Mouse (Mus musculus) E14TG2a.4 (cell line): Measurements from ENCODE around the gene Rftn1.

Experiments
- H3K27me3 ChIP-seq: 2 replicates; pipeline ENCODE4 v1.6.1; 2014; ENCODE audit warnings: low read length, control low read depth; ENCODE audit not compliant: insufficient read depth
- H3K36me3 ChIP-seq: 2 replicates; pipeline ENCODE4 v1.6.1; 2014; ENCODE audit warnings: low read length, control low read depth; ENCODE audit not compliant: insufficient read depth
- H3K4me1 ChIP-seq: replicated peaks from 2 replicates; pipeline ENCODE4 v1.6.1; 2014; ENCODE audit warnings: low read depth, low read length, control low read depth
- H3K4me3 ChIP-seq: replicated peaks from 2 replicates; pipeline ENCODE4 v1.5.1; 2014; ENCODE audit warnings: mild to moderate bottlenecking, low read length
- H3K9me3 ChIP-seq: 2 replicates; pipeline ENCODE4 v1.6.1; 2014; ENCODE audit warnings: low read length, control low read depth
- CTCF ChIP-seq: conservative IDR thresholded peaks from 2 replicates; pipeline ENCODE4 v1.5.1; 2014; ENCODE audit warnings: low read length
- NANOG ChIP-seq: IDR thresholded peaks from 2 replicates; pipeline ENCODE4 v1.6.1; 2014; ENCODE audit warnings: borderline replicate concordance, low read length, mixed read lengths
- POU5F1 ChIP-seq: IDR thresholded peaks from 2 replicates; pipeline ENCODE4 v1.6.1; 2014; ENCODE audit warnings: low read length, borderline replicate concordance

Gene Rftn1

DNA sequence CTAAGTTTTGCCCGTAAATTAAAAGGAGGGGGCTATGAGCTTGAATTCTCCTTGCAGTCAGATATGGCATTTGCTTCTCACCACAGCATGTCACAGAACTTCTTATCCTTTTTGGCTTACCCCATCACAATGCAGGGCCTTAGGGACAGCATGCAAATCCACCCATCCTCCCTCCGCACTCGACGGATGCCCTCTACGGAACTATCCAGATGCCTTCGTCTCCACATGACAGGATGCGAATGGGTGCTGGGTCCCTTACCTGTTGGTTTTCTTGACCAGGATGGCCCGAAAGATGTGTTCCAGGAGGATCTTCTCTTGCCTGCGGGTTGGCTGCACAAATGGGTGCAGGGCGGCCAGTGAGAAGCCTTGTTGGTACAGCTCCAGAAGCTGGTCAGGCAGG is 83.7 kb downstream of the Rftn1 start:
- no peak for TF ChIP-seq NANOG
- no peak for TF ChIP-seq POU5F1
- TF ChIP-seq CTCF, result no peak
- peaks cover 32% of the 10 kb centered on the region for H3K9me3 ChIP-seq
- H3K4me3 ChIP-seq, result no peak overlapping the region
- H3K36me3 ChIP-seq, result no peaks in the 10 kb centered on the region
- no peaks in the 10 kb centered on the region for H3K27me3 ChIP-seq
- H3K4me1 ChIP-seq, result no peaks in the 10 kb centered on the region

DNA sequence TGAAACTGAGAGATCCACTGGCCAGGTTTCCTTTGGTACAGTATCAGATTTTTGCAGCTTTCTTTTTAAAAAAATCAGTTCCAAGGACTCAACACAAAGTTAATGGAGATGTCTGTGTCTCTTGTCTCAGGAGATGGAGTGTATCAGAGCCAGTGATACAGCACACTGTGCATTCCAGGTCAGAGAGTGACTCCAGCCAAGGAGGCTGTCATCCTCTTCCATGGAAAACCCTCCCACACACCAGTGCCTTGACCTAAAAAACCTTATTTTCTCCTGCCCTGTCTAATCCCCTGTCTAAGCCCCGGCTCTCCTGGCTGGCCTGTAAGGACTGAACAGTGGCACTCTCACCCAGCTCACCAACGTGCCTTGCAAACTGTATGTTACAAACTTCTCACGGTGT is 86.3 kb downstream of the Rftn1 start:
- H3K36me3 ChIP-seq, result no peaks in the 10 kb centered on the region
- TF ChIP-seq POU5F1 (no peak), CTCF (no peak), NANOG (no peak)
- no peaks in the 10 kb centered on the region for H3K4me1 ChIP-seq
- peaks cover 32% of the 10 kb centered on the region for H3K9me3 ChIP-seq
- no peak overlapping the region for H3K4me3 ChIP-seq
- H3K27me3 ChIP-seq, result no peaks in the 10 kb centered on the region

DNA sequence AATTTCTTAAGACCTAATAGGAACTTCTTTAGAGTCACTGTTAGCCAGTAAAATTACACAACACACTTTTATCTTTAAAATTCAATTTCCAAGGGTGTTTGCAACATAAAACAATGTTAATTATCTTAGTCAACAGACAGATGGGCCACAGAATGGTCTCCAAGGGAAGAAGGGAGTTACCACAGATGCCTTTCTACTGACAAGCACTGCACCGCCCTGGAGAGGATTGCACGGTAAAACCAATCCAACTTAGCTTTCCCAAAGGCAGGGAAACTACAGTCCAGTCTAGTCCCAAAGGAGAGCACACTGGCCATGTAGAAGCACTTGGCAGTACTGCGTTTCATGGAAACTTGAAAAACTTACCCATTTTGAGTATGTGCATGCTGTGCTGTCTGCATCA is 89.1 kb downstream of the Rftn1 start:
- H3K36me3 ChIP-seq, result no peaks in the 10 kb centered on the region
- no peak overlapping the region for H3K4me3 ChIP-seq
- no peaks in the 10 kb centered on the region for H3K4me1 ChIP-seq
- peaks cover 25% of the 10 kb centered on the region for H3K9me3 ChIP-seq
- H3K27me3 ChIP-seq, result no peaks in the 10 kb centered on the region
- no peak for TF ChIP-seq POU5F1
- TF ChIP-seq NANOG, result no peak
- TF ChIP-seq CTCF, result no peak

DNA sequence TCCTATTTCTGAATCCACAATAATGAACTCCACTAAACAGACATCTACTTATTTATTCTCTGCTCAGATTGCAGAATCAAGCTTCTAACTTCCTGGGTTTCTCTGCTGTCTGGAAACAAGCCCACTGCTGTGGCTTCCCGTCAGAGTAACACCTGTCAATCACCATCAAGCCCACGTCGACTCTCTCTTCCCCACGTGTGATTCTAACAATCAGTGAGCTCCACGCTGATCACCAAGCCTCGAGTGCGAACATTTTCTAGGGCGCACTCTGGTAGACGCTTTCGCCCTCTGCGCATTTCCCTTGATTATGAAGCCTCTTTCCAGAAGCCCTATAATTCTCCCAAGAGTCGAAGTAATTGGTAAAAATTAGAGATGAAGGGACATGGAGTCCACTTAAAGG is 90.4 kb downstream of the Rftn1 start:
- TF ChIP-seq NANOG, result no peak
- no peak for TF ChIP-seq POU5F1
- no peak for TF ChIP-seq CTCF
- Histone ChIP-seq H3K36me3 (no peaks in the 10 kb centered on the region), H3K4me1 (no peaks in the 10 kb centered on the region), H3K27me3 (no peaks in the 10 kb centered on the region), H3K9me3 (peaks cover 11% of the 10 kb centered on the region), H3K4me3 (no peak overlapping the region)

DNA sequence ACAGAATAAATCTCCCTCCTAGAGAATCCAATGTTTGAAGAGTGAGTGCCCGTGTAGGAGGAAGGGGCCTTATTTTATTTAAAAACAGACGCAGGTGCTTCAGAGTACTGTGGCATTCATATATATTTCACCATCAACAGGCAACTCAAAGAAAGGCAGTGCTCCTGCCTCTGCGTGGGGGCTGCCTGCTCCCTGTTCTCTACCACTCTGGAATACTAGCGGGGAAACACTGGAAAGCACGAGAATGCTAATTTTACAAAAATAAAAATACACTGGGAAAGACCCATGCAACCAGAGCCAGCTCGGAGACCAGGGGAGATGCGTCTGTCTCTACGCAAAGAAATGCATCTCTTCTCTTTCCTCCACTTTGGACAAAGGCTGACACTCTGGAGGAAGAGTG is 91.1 kb downstream of the Rftn1 start:
- Histone ChIP-seq H3K27me3 (no peaks in the 10 kb centered on the region), H3K9me3 (peaks cover 4% of the 10 kb centered on the region; the same call in 1 of the 2 replicates), H3K4me3 (no peak overlapping the region), H3K36me3 (no peaks in the 10 kb centered on the region), H3K4me1 (no peaks in the 10 kb centered on the region)
- TF ChIP-seq CTCF (no peak), POU5F1 (no peak), NANOG (no peak)

DNA sequence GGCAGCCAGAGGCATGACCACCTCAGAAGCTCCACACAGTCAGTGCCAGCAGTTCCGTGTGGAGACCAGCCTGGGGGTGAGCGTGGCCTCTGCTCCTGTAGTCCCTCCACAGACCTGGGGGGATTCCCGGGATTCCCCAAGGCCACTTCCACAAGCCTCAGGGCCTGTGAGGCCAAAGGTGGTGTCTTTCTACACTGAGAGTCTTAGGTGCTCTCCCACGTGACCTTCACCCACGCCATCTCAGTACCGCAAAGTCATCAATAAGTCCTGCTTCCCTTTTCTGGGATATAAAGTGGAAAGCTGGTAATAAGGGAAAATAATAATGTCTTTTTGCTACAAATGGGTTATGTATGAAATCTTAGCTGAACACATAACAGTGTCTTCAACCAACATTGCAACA is 92.2 kb downstream of the Rftn1 start:
- H3K27me3 ChIP-seq, result no peaks in the 10 kb centered on the region
- no peaks in the 10 kb centered on the region for H3K9me3 ChIP-seq
- H3K4me3 ChIP-seq, result no peak overlapping the region
- TF ChIP-seq CTCF (no peak), POU5F1 (no peak), NANOG (no peak)
- no peaks in the 10 kb centered on the region for H3K36me3 ChIP-seq
- H3K4me1 ChIP-seq, result no peaks in the 10 kb centered on the region

DNA sequence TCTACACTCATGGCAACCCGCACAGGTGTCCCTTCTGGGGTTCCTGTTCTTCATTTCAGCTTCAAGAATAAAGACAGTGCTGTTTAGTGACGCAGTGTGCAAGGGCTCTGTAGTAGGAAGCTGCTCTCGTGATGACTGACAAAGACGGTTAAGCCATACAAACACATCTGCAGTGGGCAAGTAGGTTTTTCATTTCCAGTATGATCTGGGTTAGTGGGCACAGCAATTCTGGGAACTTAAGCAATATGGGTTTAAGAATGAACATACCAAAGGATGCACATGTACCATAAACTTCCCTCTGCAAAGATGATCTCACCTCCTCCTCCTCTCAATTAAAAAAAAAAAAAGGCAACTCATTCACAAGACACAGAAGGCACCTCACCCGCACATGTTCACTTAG is 92.6 kb downstream of the Rftn1 start:
- no peaks in the 10 kb centered on the region for H3K36me3 ChIP-seq
- no peak overlapping the region for H3K4me3 ChIP-seq
- TF ChIP-seq CTCF, result no peak
- no peak for TF ChIP-seq NANOG
- TF ChIP-seq POU5F1, result no peak
- H3K4me1 ChIP-seq, result no peaks in the 10 kb centered on the region
- H3K9me3 ChIP-seq, result no peaks in the 10 kb centered on the region
- no peaks in the 10 kb centered on the region for H3K27me3 ChIP-seq

DNA sequence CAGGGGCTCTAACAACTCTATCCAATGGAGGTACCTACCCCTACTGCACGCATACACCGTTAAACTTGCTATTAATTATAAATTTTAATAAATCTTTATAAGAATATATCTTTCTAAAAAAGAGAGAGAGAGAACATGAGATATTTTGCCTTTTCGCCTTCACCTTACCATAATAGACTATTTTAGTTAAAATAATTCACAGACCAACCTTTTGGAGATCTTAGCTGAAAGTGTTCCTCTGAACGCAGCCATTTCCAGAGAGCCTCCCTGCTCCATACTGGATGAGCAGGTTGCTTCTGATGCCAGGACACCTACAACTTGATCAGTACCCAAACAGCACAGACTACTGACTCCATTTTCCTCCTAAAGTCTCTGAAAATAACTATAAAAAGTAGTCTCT is 94.2 kb downstream of the Rftn1 start:
- H3K4me1 ChIP-seq, result no peaks in the 10 kb centered on the region
- H3K4me3 ChIP-seq, result no peak overlapping the region
- H3K9me3 ChIP-seq, result no peaks in the 10 kb centered on the region
- no peaks in the 10 kb centered on the region for H3K36me3 ChIP-seq
- no peaks in the 10 kb centered on the region for H3K27me3 ChIP-seq
- TF ChIP-seq POU5F1, result no peak
- TF ChIP-seq NANOG, result no peak
- no peak for TF ChIP-seq CTCF

DNA sequence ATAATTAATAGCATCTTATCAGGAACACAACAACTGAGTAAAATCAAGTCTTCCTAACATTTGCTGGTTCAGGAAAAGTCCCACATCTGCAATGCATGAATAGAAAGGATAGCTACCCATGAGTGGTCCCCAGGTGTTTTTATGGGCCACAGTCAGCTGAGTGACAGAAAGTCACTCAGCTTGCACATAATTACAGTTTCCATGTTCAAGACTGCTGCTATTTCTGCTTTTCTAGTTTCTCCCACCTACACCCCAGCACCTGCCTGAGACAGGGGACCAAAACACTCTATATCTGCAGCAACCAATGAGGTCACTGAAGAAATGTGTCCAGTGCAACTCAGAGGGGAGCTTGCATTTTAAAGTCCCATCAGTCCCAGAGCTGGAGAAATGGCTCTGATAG is 95.9 kb downstream of the Rftn1 start:
- H3K9me3 ChIP-seq, result no peaks in the 10 kb centered on the region
- H3K27me3 ChIP-seq, result no peaks in the 10 kb centered on the region
- H3K36me3 ChIP-seq, result no peaks in the 10 kb centered on the region
- H3K4me1 ChIP-seq, result no peaks in the 10 kb centered on the region
- TF ChIP-seq POU5F1 (no peak), CTCF (no peak), NANOG (no peak)
- H3K4me3 ChIP-seq, result no peak overlapping the region

DNA sequence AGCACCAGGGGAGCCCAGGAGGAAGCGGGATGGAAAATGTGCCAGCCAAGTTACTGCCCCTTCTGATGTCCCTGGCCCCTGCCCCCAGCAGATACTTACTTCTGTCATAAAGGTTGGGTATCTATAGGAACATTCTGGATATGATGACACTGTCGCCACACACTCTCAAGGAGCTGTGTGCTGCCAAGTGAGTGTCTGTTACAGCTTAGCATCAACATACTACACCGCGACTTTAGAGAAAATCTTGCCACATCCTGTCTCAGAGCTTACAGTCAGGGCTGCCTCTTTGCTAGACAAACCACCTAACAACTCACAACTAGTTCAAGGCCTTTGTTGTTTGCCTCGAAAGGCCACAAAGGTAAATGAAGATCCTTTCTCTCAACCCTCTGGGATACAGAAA is 96.4 kb downstream of the Rftn1 start:
- Histone ChIP-seq H3K27me3 (no peaks in the 10 kb centered on the region), H3K36me3 (no peaks in the 10 kb centered on the region), H3K4me3 (no peak overlapping the region), H3K4me1 (no peaks in the 10 kb centered on the region), H3K9me3 (no peaks in the 10 kb centered on the region)
- TF ChIP-seq POU5F1 (no peak), CTCF (no peak), NANOG (no peak)
